Mouse (Mus musculus): ENCODE measurements around the gene Serpinb1b. TPM values are rescaled to one million over a fixed set of nuclear protein-coding genes. Genes with fewer than 3 reads are reported as not detected.
"Not testable (repeated sequence)": the region's sequence is repeated elsewhere in the genome, so short reads cannot be mapped to it uniquely, and the experiment has no call there.

The Serpinb1b gene
- polyA plus RNA-seq (2015; fragmentation: Nextera tagmentation; extraction: Ambion mirVana): 0.20 and 0.39 TPM in 2 replicates

DNA sequence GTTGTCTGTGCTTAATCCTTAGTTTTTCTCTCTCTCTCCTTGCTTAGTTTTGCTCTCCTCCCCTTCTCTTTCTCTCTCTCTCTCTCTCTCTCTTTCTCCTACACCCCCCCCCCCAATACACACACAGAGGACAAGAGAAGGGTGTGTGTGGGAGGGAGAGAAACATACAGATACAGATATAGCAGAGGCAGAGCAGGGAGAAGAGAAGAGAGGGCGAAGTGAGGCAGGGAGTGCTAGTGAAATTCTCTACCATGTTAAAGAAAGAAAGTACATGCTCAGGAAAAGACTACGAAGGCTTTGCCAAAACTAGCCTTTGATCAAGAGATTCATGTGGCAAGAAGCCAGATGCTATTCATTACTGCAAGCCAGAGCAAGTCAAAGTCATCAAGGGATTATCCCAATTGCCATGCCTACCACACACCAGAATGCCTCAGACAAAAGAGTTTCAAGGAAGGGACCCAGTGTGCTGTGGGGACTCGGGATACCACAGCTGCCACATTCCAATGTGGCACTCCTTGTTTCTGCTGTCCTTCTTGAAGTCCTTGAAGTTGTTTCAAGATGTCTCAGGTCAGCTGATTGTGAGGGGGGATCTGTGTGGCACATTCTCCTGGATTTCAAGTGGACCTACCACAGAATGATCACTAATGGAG lies at the start of gene Serpinb1b:
Serpinb1b (plus strand) TSS at position 520 of the 650 bp plus-strand sequence.
- H3K27ac ChIP-seq (ENCODE audit: low read length): no peak within 1 kb of the TSS; the same call in 1 of the 2 replicates
- peak; percentile 54; the same call in 1 of the 2 replicates for ATAC-seq (ENCODE audit: low read depth)
- H3K9ac ChIP-seq (ENCODE audit: low read length): 0 out of 2 replicates have a peak within 1 kb of the TSS, but pooled peaks have one; percentile 39
- 38% methylated on average over 3 of the region's 3 CpGs for WGBS
- H3K36me3 ChIP-seq (ENCODE audit: control insufficient read depth, insufficient read depth, low read length): no peaks in the 10 kb centered on the region
- peak within 1 kb of the TSS; percentile 52 for H3K4me2 ChIP-seq (ENCODE audit: low read depth, low read length)
- H3K27me3 ChIP-seq (ENCODE audit: control insufficient read depth, insufficient read depth, low read depth, low read length): no peaks in the 10 kb centered on the region
- peaks cover 6% of the 10 kb centered on the region for H3K4me1 ChIP-seq (replicated peaks; ENCODE audit: control insufficient read depth, insufficient read depth, low read length)
- no peaks in the 10 kb centered on the region for H3K9me3 ChIP-seq (ENCODE audit: control insufficient read depth, low read length)
- H3K4me3 ChIP-seq (ENCODE audit: low read length): peak within 1 kb of the TSS; percentile 24; the same call in 1 of the 2 replicates

DNA sequence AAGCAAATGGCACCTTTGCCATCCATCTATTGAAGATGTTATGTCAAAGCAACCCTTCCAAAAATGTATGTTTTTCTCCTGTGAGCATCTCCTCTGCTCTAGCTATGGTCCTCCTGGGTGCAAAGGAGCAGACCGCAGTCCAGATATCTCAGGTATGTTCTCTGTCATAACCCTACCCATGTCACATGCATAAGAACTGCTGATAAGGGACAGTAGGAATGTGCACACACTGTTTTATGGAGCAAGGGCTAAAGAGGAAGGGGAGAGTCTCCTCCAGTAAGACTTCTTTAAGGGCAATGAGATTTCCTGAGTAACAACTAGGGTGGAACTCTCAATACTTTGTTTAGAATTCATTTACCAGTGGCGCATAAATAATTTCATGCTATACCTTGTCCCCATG lies 48.9 kb upstream of the Serpinb1b start:
- WGBS: 79% methylated on average over 2 of the region's 2 CpGs

DNA sequence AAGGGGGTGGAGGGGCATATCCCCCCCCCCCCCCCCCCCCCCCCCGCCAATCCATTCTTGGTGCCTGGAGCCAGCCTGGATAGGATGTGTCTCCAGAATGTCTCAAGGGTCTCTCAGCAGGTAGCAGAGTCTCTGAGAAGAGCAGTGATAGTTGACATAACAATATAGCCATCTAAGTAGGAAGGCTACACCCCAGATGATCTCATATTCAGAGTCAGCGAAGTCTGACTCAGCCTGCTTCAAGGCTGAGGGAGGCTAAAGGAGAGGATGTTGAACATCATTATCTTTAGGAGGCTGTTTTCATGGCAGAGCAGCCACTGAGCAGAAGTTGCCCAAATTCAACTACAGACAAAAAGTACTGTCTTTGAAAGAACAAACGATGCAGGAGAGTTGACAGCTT lies 48.1 kb upstream of the Serpinb1b start:
- H3K9ac ChIP-seq (ENCODE audit: low read length): no peak overlapping the region
- H3K9me3 ChIP-seq (ENCODE audit: control insufficient read depth, low read length): no peaks in the 10 kb centered on the region
- H3K27me3 ChIP-seq (ENCODE audit: control insufficient read depth, insufficient read depth, low read depth, low read length): no peaks in the 10 kb centered on the region
- H3K4me2 ChIP-seq (ENCODE audit: low read depth, low read length): no peak overlapping the region
- H3K27ac ChIP-seq (ENCODE audit: low read length): no peak overlapping the region
- no peak overlapping the region for H3K4me3 ChIP-seq (ENCODE audit: low read length)
- 93% methylated on average over 2 of the region's 3 CpGs for whole genome bisulfite sequencing
- H3K4me1 ChIP-seq (replicated peaks; ENCODE audit: control insufficient read depth, insufficient read depth, low read length): no peaks in the 10 kb centered on the region
- ATAC-seq (ENCODE audit: low read depth): no peak
- H3K36me3 ChIP-seq (ENCODE audit: control insufficient read depth, insufficient read depth, low read length): no peaks in the 10 kb centered on the region

More for the DNA sequence above, 48.9 kb upstream of the Serpinb1b start:
- H3K27ac ChIP-seq (ENCODE audit: low read length); H3K4me2 ChIP-seq (ENCODE audit: low read depth, low read length); ATAC-seq (ENCODE audit: low read depth); H3K9me3 ChIP-seq (ENCODE audit: control insufficient read depth, low read length); H3K36me3 ChIP-seq (ENCODE audit: control insufficient read depth, insufficient read depth, low read length); H3K4me1 ChIP-seq (replicated peaks; ENCODE audit: control insufficient read depth, insufficient read depth, low read length); H3K9ac ChIP-seq (ENCODE audit: low read length); H3K4me3 ChIP-seq (ENCODE audit: low read length); H3K27me3 ChIP-seq (ENCODE audit: control insufficient read depth, insufficient read depth, low read depth, low read length): not testable (repeated sequence)

DNA sequence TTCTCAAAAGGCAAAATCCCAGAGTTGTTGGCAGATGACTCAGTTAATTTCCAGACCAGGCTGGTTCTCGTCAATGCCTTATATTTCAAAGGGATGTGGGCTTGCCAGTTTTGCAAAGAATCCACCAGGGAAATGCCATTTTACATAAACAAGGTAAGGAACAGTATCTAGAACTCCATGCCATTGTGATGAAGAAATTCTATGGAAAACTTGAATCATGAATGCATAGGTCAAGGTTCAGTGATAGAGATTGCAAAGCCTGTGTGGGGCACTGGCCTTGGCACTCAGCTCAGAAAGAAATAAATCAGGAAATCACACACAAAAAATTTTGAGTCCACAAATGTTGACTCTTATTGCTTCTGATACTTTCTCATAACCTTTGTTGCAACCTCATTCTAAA lies 42.9 kb upstream of the Serpinb1b start:
- ATAC-seq (ENCODE audit: low read depth): no peak
- Histone ChIP-seq H3K9me3 (ENCODE audit: control insufficient read depth, low read length) (peaks cover 3% of the 10 kb centered on the region; the same call in 1 of the 2 replicates), H3K27me3 (ENCODE audit: control insufficient read depth, insufficient read depth, low read depth, low read length) (no peaks in the 10 kb centered on the region), H3K4me1 (replicated peaks; ENCODE audit: control insufficient read depth, insufficient read depth, low read length) (no peaks in the 10 kb centered on the region), H3K9ac (ENCODE audit: low read length) (no peak overlapping the region), H3K4me3 (ENCODE audit: low read length) (no peak overlapping the region), H3K36me3 (ENCODE audit: control insufficient read depth, insufficient read depth, low read length) (no peaks in the 10 kb centered on the region), H3K4me2 (ENCODE audit: low read depth, low read length) (no peak overlapping the region), H3K27ac (ENCODE audit: low read length) (no peak overlapping the region)
- 54% methylated on average over 1 of the region's 1 CpGs for WGBS

DNA sequence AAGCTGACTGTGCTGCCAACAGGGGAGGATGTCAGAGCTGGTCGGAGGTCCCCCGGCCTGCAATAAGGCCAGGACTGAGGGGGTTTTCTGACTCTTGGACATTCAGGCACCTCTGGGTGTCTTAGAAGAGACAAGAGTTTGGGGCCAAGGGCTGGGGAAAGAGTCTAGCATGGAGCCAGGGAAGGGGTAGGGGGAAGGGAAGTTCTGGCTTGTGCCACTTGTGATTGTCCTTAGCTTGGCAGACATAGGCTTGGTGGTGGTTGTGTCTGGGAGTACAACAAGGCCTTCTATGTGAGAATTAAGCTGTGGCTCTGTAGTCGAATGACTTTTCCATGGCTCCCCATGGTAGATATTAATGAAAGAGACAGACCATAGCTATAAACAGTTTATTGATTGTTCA lies 34.8 kb upstream of the Serpinb1b start:
- Histone ChIP-seq H3K9ac (ENCODE audit: low read length) (no peak overlapping the region), H3K4me3 (ENCODE audit: low read length) (no peak overlapping the region), H3K4me2 (ENCODE audit: low read depth, low read length) (no peak overlapping the region), H3K27ac (ENCODE audit: low read length) (no peak overlapping the region), H3K27me3 (ENCODE audit: control insufficient read depth, insufficient read depth, low read depth, low read length) (no peaks in the 10 kb centered on the region), H3K9me3 (ENCODE audit: control insufficient read depth, low read length) (peaks cover 1% of the 10 kb centered on the region; the same call in 1 of the 2 replicates), H3K4me1 (replicated peaks; ENCODE audit: control insufficient read depth, insufficient read depth, low read length) (no peaks in the 10 kb centered on the region), H3K36me3 (ENCODE audit: control insufficient read depth, insufficient read depth, low read length) (no peaks in the 10 kb centered on the region)
- 97% methylated on average over 3 of the region's 3 CpGs for whole genome bisulfite sequencing
- ATAC-seq (ENCODE audit: low read depth): no peak

DNA sequence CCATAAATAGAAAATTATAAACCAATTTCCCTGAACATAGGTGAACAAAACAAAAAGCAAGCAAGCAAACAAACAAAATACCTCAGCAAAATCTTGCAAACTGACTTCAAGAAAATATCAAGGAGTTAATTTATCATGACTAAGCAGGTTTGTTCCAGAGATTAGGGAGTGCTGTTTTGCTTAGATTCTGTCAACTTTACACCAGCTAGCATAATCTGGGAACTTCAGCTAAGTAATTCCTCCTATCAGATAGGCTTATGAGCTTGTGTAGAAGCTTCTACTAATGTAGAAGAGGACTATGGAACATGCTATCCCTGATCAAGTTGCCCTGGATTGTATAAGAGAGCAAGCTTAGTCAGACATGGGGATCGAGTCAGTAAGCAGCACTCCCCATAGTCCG lies 31.1 kb upstream of the Serpinb1b start:
- no peak overlapping the region for H3K27ac ChIP-seq (ENCODE audit: low read length)
- H3K36me3 ChIP-seq (ENCODE audit: control insufficient read depth, insufficient read depth, low read length): no peaks in the 10 kb centered on the region
- H3K27me3 ChIP-seq (ENCODE audit: control insufficient read depth, insufficient read depth, low read depth, low read length): no peaks in the 10 kb centered on the region
- H3K4me1 ChIP-seq (replicated peaks; ENCODE audit: control insufficient read depth, insufficient read depth, low read length): no peaks in the 10 kb centered on the region
- no peak overlapping the region for H3K4me2 ChIP-seq (ENCODE audit: low read depth, low read length)
- H3K4me3 ChIP-seq (ENCODE audit: low read length): no peak overlapping the region
- no peak for ATAC-seq (ENCODE audit: low read depth)
- WGBS: 87% methylated on average over 2 of the region's 2 CpGs
- no peaks in the 10 kb centered on the region for H3K9me3 ChIP-seq (ENCODE audit: control insufficient read depth, low read length)
- no peak overlapping the region for H3K9ac ChIP-seq (ENCODE audit: low read length)

DNA sequence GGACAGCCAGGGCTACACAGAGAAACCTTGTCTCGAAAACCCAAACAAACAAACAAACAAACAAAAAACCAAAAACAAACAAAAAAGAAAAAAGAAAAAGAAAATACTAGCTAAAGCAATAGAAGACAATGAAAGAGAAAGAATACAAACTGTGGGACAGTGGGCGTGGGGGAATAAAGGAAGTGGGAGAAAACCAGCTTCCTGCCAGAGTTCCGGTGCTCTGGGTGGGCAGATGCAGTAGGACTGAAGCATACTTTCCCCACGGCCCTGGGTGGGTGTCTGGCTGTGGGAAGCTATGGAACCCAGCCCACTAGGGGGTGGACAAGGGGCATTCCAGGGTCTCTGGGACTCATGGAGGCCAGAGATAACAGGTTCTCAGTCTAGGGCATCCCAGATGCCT lies 30.2 kb upstream of the Serpinb1b start:
- Histone ChIP-seq H3K27me3 (ENCODE audit: control insufficient read depth, insufficient read depth, low read depth, low read length) (no peaks in the 10 kb centered on the region), H3K36me3 (ENCODE audit: control insufficient read depth, insufficient read depth, low read length) (no peaks in the 10 kb centered on the region), H3K4me1 (replicated peaks; ENCODE audit: control insufficient read depth, insufficient read depth, low read length) (no peaks in the 10 kb centered on the region), H3K4me3 (ENCODE audit: low read length) (no peak overlapping the region), H3K9ac (ENCODE audit: low read length) (no peak overlapping the region), H3K4me2 (ENCODE audit: low read depth, low read length) (no peak overlapping the region), H3K9me3 (ENCODE audit: control insufficient read depth, low read length) (no peaks in the 10 kb centered on the region), H3K27ac (ENCODE audit: low read length) (no peak overlapping the region)
- ATAC-seq (ENCODE audit: low read depth): no peak
- 64% methylated on average over 4 of the region's 4 CpGs for WGBS

DNA sequence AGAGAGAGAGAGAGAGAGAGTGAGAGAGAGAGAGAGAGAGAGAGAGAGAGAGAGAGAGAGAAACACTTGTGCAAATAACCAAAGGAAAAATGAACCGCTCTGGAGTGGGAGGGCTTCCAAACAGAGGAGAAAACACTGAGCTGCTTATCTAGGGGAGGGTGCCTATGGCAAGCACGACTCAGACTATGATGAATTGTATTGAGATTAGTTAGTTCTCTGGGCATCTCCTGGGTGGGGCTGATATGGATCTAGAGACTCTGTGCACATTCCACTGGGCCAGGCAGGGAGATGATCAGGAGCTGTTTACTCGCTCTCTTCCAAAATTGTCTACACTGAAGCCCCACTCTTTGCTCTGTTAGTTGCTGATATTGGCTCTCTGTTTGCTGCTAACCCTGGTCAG lies 26.7 kb upstream of the Serpinb1b start:
- no peak for ATAC-seq (ENCODE audit: low read depth)
- H3K4me2 ChIP-seq (ENCODE audit: low read depth, low read length): no peak overlapping the region
- no peak overlapping the region for H3K9ac ChIP-seq (ENCODE audit: low read length)
- no peaks in the 10 kb centered on the region for H3K27me3 ChIP-seq (ENCODE audit: control insufficient read depth, insufficient read depth, low read depth, low read length)
- H3K4me1 ChIP-seq (replicated peaks; ENCODE audit: control insufficient read depth, insufficient read depth, low read length): no peaks in the 10 kb centered on the region
- H3K27ac ChIP-seq (ENCODE audit: low read length): no peak overlapping the region
- no peak overlapping the region for H3K4me3 ChIP-seq (ENCODE audit: low read length)
- no peaks in the 10 kb centered on the region for H3K9me3 ChIP-seq (ENCODE audit: control insufficient read depth, low read length)
- 26% methylated on average over 3 of the region's 3 CpGs for WGBS
- no peaks in the 10 kb centered on the region for H3K36me3 ChIP-seq (ENCODE audit: control insufficient read depth, insufficient read depth, low read length)

DNA sequence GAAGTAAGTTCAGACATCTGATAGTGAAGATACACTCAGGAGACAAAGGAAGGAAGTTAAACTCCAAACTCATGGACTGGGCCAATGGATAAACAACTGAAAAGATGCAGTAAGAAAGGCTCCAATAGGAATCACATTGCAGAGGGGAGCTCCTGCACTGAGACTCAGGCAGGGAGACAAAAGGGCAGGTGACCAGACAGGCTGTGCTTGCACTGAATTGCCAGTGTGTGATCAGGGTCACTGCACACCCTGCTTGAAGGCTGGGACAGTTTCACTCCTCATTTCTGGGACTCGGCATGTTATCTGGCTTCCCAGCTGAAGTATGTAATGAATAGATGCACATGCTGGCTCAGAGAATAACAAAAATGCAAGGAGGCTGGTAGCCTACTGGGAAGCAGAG lies 15.3 kb upstream of the Serpinb1b start:
- no peak overlapping the region for H3K4me2 ChIP-seq (ENCODE audit: low read depth, low read length)
- no peaks in the 10 kb centered on the region for H3K4me1 ChIP-seq (replicated peaks; ENCODE audit: control insufficient read depth, insufficient read depth, low read length)
- H3K9me3 ChIP-seq (ENCODE audit: control insufficient read depth, low read length): no peaks in the 10 kb centered on the region
- H3K36me3 ChIP-seq (ENCODE audit: control insufficient read depth, insufficient read depth, low read length): no peaks in the 10 kb centered on the region
- no peak overlapping the region for H3K27ac ChIP-seq (ENCODE audit: low read length)
- H3K9ac ChIP-seq (ENCODE audit: low read length): no peak overlapping the region
- H3K27me3 ChIP-seq (ENCODE audit: control insufficient read depth, insufficient read depth, low read depth, low read length): no peaks in the 10 kb centered on the region
- H3K4me3 ChIP-seq (ENCODE audit: low read length): no peak overlapping the region
- ATAC-seq (ENCODE audit: low read depth): no peak
- WGBS: 36% methylated on average over 1 of the region's 1 CpGs
